Mouse (Mus musculus): ENCODE data around the gene Zfp773. TPM values are rescaled to one million over a fixed set of nuclear protein-coding genes. Genes with fewer than 3 reads are reported as not detected.
"Not testable (repeated sequence)": the region's sequence is repeated elsewhere in the genome, so short reads cannot be mapped to it uniquely, and the experiment has no call there.

The Zfp773 gene
- polyA plus RNA-seq (2015; fragmentation: Nextera tagmentation; extraction: Ambion mirVana): 2.1 and 2.2 TPM in 2 replicates

- no peaks in the 10 kb centered on the region for H3K27me3 ChIP-seq
- H3K4me3 ChIP-seq: peak within 1 kb of the TSS; percentile 46
- H3K27ac ChIP-seq: peak within 1 kb of the TSS; percentile 52; the same call in 1 of the 2 replicates
- H3K4me2 ChIP-seq: peak within 1 kb of the TSS; percentile 52
- H3K4me1 ChIP-seq: no peaks in the 10 kb centered on the region
- H3K36me3 ChIP-seq: no peaks in the 10 kb centered on the region
- 6% methylated on average over 16 of the region's 16 CpGs for WGBS
- ATAC-seq (ENCODE audit: borderline replicate concordance, extremely low read depth, low FRiP score, low TSS enrichment): peak; percentile 94
- no peaks in the 10 kb centered on the region for H3K9me3 ChIP-seq
- peak within 1 kb of the TSS; percentile 39 for H3K9ac ChIP-seq
These were observed at the start of gene Zfp773 for GRCm38 (mm10) chr7:7136379-7136866. Gene Zfp773 (minus strand): TSS chr7:7136755.

- H3K4me2 ChIP-seq: no peak overlapping the region
- no peak overlapping the region for H3K27ac ChIP-seq
- peaks cover 5% of the 10 kb centered on the region; the same call in 1 of the 2 replicates for H3K4me1 ChIP-seq
- no peak overlapping the region for H3K4me3 ChIP-seq
- 83% methylated on average over 1 of the region's 1 CpGs for WGBS
- no peaks in the 10 kb centered on the region for H3K9me3 ChIP-seq
- peaks cover 19% of the 10 kb centered on the region; the same call in 1 of the 2 replicates for H3K36me3 ChIP-seq
- H3K9ac ChIP-seq: no peak overlapping the region
- ATAC-seq (ENCODE audit: borderline replicate concordance, extremely low read depth, low FRiP score, low TSS enrichment): no peak
- H3K27me3 ChIP-seq: no peaks in the 10 kb centered on the region
These were observed 49.3 kb upstream of the Zfp773 start for GRCm38 (mm10) chr7:7185897-7186296.

- peaks cover 8% of the 10 kb centered on the region; the same call in 1 of the 2 replicates for H3K36me3 ChIP-seq
- peak within 1 kb of the TSS; percentile 62 for H3K4me2 ChIP-seq
- peak; percentile 95 for ATAC-seq (ENCODE audit: borderline replicate concordance, extremely low read depth, low FRiP score, low TSS enrichment)
- H3K9me3 ChIP-seq: no peaks in the 10 kb centered on the region
- H3K27ac ChIP-seq: peak within 1 kb of the TSS; percentile 82
- peaks cover 6% of the 10 kb centered on the region; the same call in 1 of the 2 replicates for H3K4me1 ChIP-seq
- WGBS: under 1% methylated on average over 26 of the region's 26 CpGs
- peak within 1 kb of the TSS; percentile 66 for H3K4me3 ChIP-seq
- peak within 1 kb of the TSS; percentile 66 for H3K9ac ChIP-seq
- H3K27me3 ChIP-seq: no peaks in the 10 kb centered on the region
These were observed 34.9 kb upstream of the Zfp773 start, which contains the start of gene Zfp418 for GRCm38 (mm10) chr7:7171227-7172147. Gene Zfp418 (plus strand): TSS chr7:7171330.

- Histone ChIP-seq H3K4me3 (no peak overlapping the region), H3K4me2 (no peak overlapping the region), H3K4me1 (no peaks in the 10 kb centered on the region), H3K27me3 (no peaks in the 10 kb centered on the region), H3K9ac (no peak overlapping the region), H3K9me3 (no peaks in the 10 kb centered on the region), H3K36me3 (no peaks in the 10 kb centered on the region), H3K27ac (no peak overlapping the region)
- WGBS: 85% methylated on average over 15 of the region's 15 CpGs
- no peak for ATAC-seq (ENCODE audit: borderline replicate concordance, extremely low read depth, low FRiP score, low TSS enrichment)
These were observed 9.5 kb upstream of the Zfp773 start for GRCm38 (mm10) chr7:7145991-7146608.

- H3K9ac ChIP-seq: no peak overlapping the region
- H3K9me3 ChIP-seq: no peaks in the 10 kb centered on the region
- H3K27ac ChIP-seq: no peak overlapping the region
- no peak for ATAC-seq (ENCODE audit: borderline replicate concordance, extremely low read depth, low FRiP score, low TSS enrichment)
- no peaks in the 10 kb centered on the region for H3K36me3 ChIP-seq
- no peaks in the 10 kb centered on the region for H3K27me3 ChIP-seq
- WGBS: 92% methylated on average over 1 of the region's 1 CpGs
- no peaks in the 10 kb centered on the region for H3K4me1 ChIP-seq
- H3K4me2 ChIP-seq: no peak overlapping the region
- no peak overlapping the region for H3K4me3 ChIP-seq
These were observed 7.7 kb upstream of the Zfp773 start for GRCm38 (mm10) chr7:7144215-7144614.

- no peak for ATAC-seq (ENCODE audit: borderline replicate concordance, extremely low read depth, low FRiP score, low TSS enrichment)
- H3K4me2 ChIP-seq: no peak overlapping the region
- H3K4me3 ChIP-seq: no peak overlapping the region
- no peaks in the 10 kb centered on the region for H3K27me3 ChIP-seq
- H3K9ac ChIP-seq: no peak overlapping the region
- no peak overlapping the region for H3K27ac ChIP-seq
- H3K9me3 ChIP-seq: no peaks in the 10 kb centered on the region
- no peaks in the 10 kb centered on the region for H3K4me1 ChIP-seq
- no peaks in the 10 kb centered on the region for H3K36me3 ChIP-seq
- WGBS: 68% methylated on average over 8 of the region's 8 CpGs
These were observed 3.8 kb downstream of the Zfp773 start for GRCm38 (mm10) chr7:7132751-7133150.

- WGBS: 93% methylated on average over 15 of the region's 15 CpGs
- H3K4me2 ChIP-seq; H3K9me3 ChIP-seq; H3K9ac ChIP-seq; ATAC-seq (ENCODE audit: borderline replicate concordance, extremely low read depth, low FRiP score, low TSS enrichment); H3K27ac ChIP-seq; H3K4me1 ChIP-seq; H3K27me3 ChIP-seq; H3K4me3 ChIP-seq; H3K36me3 ChIP-seq: not testable (repeated sequence)
These were observed 5.9 kb downstream of the Zfp773 start for GRCm38 (mm10) chr7:7130491-7131124.

- H3K9me3 ChIP-seq: no peaks in the 10 kb centered on the region
- H3K4me1 ChIP-seq: peaks cover 9% of the 10 kb centered on the region; the same call in 1 of the 2 replicates
- H3K27ac ChIP-seq: no peak overlapping the region
- ATAC-seq (ENCODE audit: borderline replicate concordance, extremely low read depth, low FRiP score, low TSS enrichment): no peak
- H3K36me3 ChIP-seq: peaks cover 8% of the 10 kb centered on the region; the same call in 1 of the 2 replicates
- peak overlapping the region; percentile 66 for H3K4me3 ChIP-seq
- H3K27me3 ChIP-seq: no peaks in the 10 kb centered on the region
- H3K4me2 ChIP-seq: peak overlapping the region; percentile 67
- no peak overlapping the region for H3K9ac ChIP-seq
- 50% methylated on average over 6 of the region's 6 CpGs for WGBS
These were observed 15.0 kb downstream of the Zfp773 start for GRCm38 (mm10) chr7:7121602-7121980.

- no peaks in the 10 kb centered on the region for H3K27me3 ChIP-seq
- H3K27ac ChIP-seq: peak within 1 kb of the TSS; percentile 33; the same call in 1 of the 2 replicates
- peak within 1 kb of the TSS; percentile 62 for H3K9ac ChIP-seq
- H3K36me3 ChIP-seq: peaks cover 13% of the 10 kb centered on the region
- H3K4me3 ChIP-seq: peak within 1 kb of the TSS; percentile 66
- ATAC-seq (ENCODE audit: borderline replicate concordance, extremely low read depth, low FRiP score, low TSS enrichment): peak; percentile 93
- peaks cover 9% of the 10 kb centered on the region; the same call in 1 of the 2 replicates for H3K4me1 ChIP-seq
- 0% methylated on average over 30 of the region's 30 CpGs for WGBS
- H3K4me2 ChIP-seq: peak within 1 kb of the TSS; percentile 67
- no peaks in the 10 kb centered on the region for H3K9me3 ChIP-seq
These were observed 15.5 kb downstream of the Zfp773 start, which contains the start of gene Zfp954 for GRCm38 (mm10) chr7:7120921-7121601. Gene Zfp954 (minus strand): TSS chr7:7121488.

- H3K4me2 ChIP-seq: no peak overlapping the region
- 88% methylated on average over 2 of the region's 2 CpGs for WGBS
- no peak overlapping the region for H3K4me3 ChIP-seq
- no peaks in the 10 kb centered on the region for H3K9me3 ChIP-seq
- H3K27me3 ChIP-seq: no peaks in the 10 kb centered on the region
- H3K9ac ChIP-seq: no peak overlapping the region
- peaks cover 25% of the 10 kb centered on the region for H3K36me3 ChIP-seq
- peaks cover 9% of the 10 kb centered on the region; the same call in 1 of the 2 replicates for H3K4me1 ChIP-seq
- no peak for ATAC-seq (ENCODE audit: borderline replicate concordance, extremely low read depth, low FRiP score, low TSS enrichment)
- H3K27ac ChIP-seq: no peak overlapping the region
These were observed 18.1 kb downstream of the Zfp773 start for GRCm38 (mm10) chr7:7118441-7118840.

GRCm38 (mm10) chr7:7108501-7108900 lies 28.1 kb downstream of the Zfp773 start:
- ATAC-seq (ENCODE audit: borderline replicate concordance, extremely low read depth, low FRiP score, low TSS enrichment): no peak
- Histone ChIP-seq H3K9ac (no peak overlapping the region), H3K9me3 (no peaks in the 10 kb centered on the region), H3K4me2 (no peak overlapping the region), H3K27ac (no peak overlapping the region), H3K27me3 (no peaks in the 10 kb centered on the region), H3K36me3 (no peaks in the 10 kb centered on the region), H3K4me3 (no peak overlapping the region), H3K4me1 (no peaks in the 10 kb centered on the region)
- 90% methylated on average over 7 of the region's 7 CpGs for WGBS
